Mouse (Mus musculus) heart, embryonic 14.5 days (tissue): ENCODE results near the gene Magi2. TPM values are rescaled to one million over a fixed set of nuclear protein-coding genes. Genes with fewer than 3 reads are reported as not detected.

ENCODE experiments used
- ATAC-seq: fragments of 200-750 bp; cut with Nextera tagmentation; 2 replicates; pipeline ENCODE4 v1.8.0; 2017; ENCODE audit warnings: low read depth, moderate TSS enrichment; ENCODE audit not compliant: insufficient number of reproducible peaks, insufficient read depth, low FRiP score
- H3K27ac ChIP-seq, 2 experiments: fragments of 200-500 bp in 1 of 2; fragments of 300-500 bp in 1 of 2; sonication (generic) in 1 of 2; replicated peaks in 1 of 2; 2 replicates each; pipeline ENCODE4 v1.5.1; 2012 to 2014; ENCODE audit warnings: low read depth in 2 of 2, low read length in 2 of 2, control low read depth in 1 of 2, mild to moderate bottlenecking in 1 of 2, mixed read lengths in 1 of 2; ENCODE audit not compliant: control insufficient read depth in 1 of 2, insufficient read depth in 1 of 2
- H3K27me3 ChIP-seq: fragments of 300-500 bp; sonication (generic); 2 replicates; pipeline ENCODE4 v1.6.1; 2014; ENCODE audit warnings: mild to moderate bottlenecking, low read length, control low read depth; ENCODE audit not compliant: control insufficient read depth, insufficient read depth
- H3K36me3 ChIP-seq: fragments of 300-500 bp; sonication (generic); 2 replicates; pipeline ENCODE4 v1.6.1; 2014; ENCODE audit warnings: mild to moderate bottlenecking, control low read depth, low read length, mixed read lengths; ENCODE audit not compliant: control insufficient read depth, insufficient read depth
- H3K4me1 ChIP-seq, 2 experiments: fragments of 200-500 bp in 1 of 2; fragments of 300-500 bp in 1 of 2; sonication (generic) in 1 of 2; 2 replicates each; pipeline ENCODE4 v1.6.1; 2012 to 2014; ENCODE audit warnings: low read length in 2 of 2, control low read depth in 1 of 2, mixed read lengths in 1 of 2; ENCODE audit not compliant: control insufficient read depth in 2 of 2, insufficient read depth in 2 of 2
- H3K4me2 ChIP-seq: fragments of 300-500 bp; sonication (generic); 2 replicates; pipeline ENCODE4 v1.6.1; 2014; ENCODE audit warnings: mild to moderate bottlenecking, low read length
- H3K4me3 ChIP-seq, 2 experiments: fragments of 200-500 bp in 1 of 2; fragments of 300-500 bp in 1 of 2; sonication (generic) in 1 of 2; 2 replicates each; pipeline ENCODE4 v1.5.1; 2012 to 2014; ENCODE audit warnings: low read length in 2 of 2, mild to moderate bottlenecking in 2 of 2, control low read depth in 1 of 2, low read depth in 1 of 2, moderate library complexity in 1 of 2; ENCODE audit not compliant: control insufficient read depth in 1 of 2, insufficient read depth in 1 of 2
- H3K9ac ChIP-seq: fragments of 300-500 bp; sonication (generic); 2 replicates; pipeline ENCODE4 v1.6.1; 2014; ENCODE audit warnings: mild to moderate bottlenecking, low read length
- H3K9me3 ChIP-seq: fragments of 300-500 bp; sonication (generic); 2 replicates; pipeline ENCODE4 v1.6.1; 2016; ENCODE audit warnings: low read length, control low read depth; ENCODE audit not compliant: control insufficient read depth
- WGBS: fragments of 180-500 bp; shearing (Covaris S2); extraction: QIAGEN DNeasy Blood & Tissue Kit; methylation state at CpG from one replicate; pipeline ENCODE4 v1.1.7; 2014; 5-methylcytosine and 5-hydroxymethylcytosine counted together
- polyA plus RNA-seq: library from polyadenylated mRNA; unstranded; fragments of >200 nt; fragmentation: Nextera tagmentation; extraction: Ambion mirVana; gene quantifications from 2 replicates; pipeline ENCODE4 v1.2.1, GENCODE M21; 2014

The Magi2 gene
- polyA plus RNA-seq, 1 experiment from 2014 or later, result 3.4 TPM

GRCm38 (mm10) chr5:20622417-20622816, 1395.6 kb downstream of the Magi2 start:
- H3K27ac ChIP-seq, result no peak overlapping the region
- no peak for ATAC-seq
- no peaks in the 10 kb centered on the region for H3K9me3 ChIP-seq
- no peaks in the 10 kb centered on the region for H3K4me1 ChIP-seq
- WGBS, result 75% methylated on average over 3 of the region's 3 CpGs
- H3K4me2 ChIP-seq, result no peak overlapping the region
- no peak overlapping the region for H3K4me3 ChIP-seq
- no peak overlapping the region for H3K9ac ChIP-seq
- no peaks in the 10 kb centered on the region for H3K36me3 ChIP-seq
- no peaks in the 10 kb centered on the region for H3K27me3 ChIP-seq

GRCm38 (mm10) chr5:20622837-20623573, 1396.2 kb downstream of the Magi2 start:
- H3K4me2 ChIP-seq, result no peak overlapping the region
- no peaks in the 10 kb centered on the region for H3K4me1 ChIP-seq
- no peak overlapping the region for H3K27ac ChIP-seq
- no peaks in the 10 kb centered on the region for H3K36me3 ChIP-seq
- H3K4me3 ChIP-seq, result no peak overlapping the region
- no peaks in the 10 kb centered on the region for H3K27me3 ChIP-seq
- no peaks in the 10 kb centered on the region for H3K9me3 ChIP-seq
- WGBS, result 69% methylated on average over 10 of the region's 10 CpGs
- H3K9ac ChIP-seq, result no peak overlapping the region
- no peak for ATAC-seq

- H3K4me2 ChIP-seq, result no peak overlapping the region
- H3K36me3 ChIP-seq, result no peaks in the 10 kb centered on the region
- no peaks in the 10 kb centered on the region for H3K27me3 ChIP-seq
- no peak for ATAC-seq
- 34% methylated on average over 2 of the region's 2 CpGs for WGBS
- no peaks in the 10 kb centered on the region for H3K4me1 ChIP-seq
- H3K9me3 ChIP-seq, result no peaks in the 10 kb centered on the region
- no peak overlapping the region for H3K4me3 ChIP-seq
- H3K9ac ChIP-seq, result no peak overlapping the region
- no peak overlapping the region for H3K27ac ChIP-seq
Observed at GRCm38 (mm10) chr5:20625117-20625516, 1398.3 kb downstream of the Magi2 start.

- ATAC-seq, result no peak
- Histone ChIP-seq H3K4me2 (no peak overlapping the region), H3K4me3 (no peak overlapping the region), H3K9me3 (no peaks in the 10 kb centered on the region), H3K27me3 (no peaks in the 10 kb centered on the region), H3K4me1 (no peaks in the 10 kb centered on the region), H3K36me3 (no peaks in the 10 kb centered on the region), H3K9ac (no peak overlapping the region), H3K27ac (no peak overlapping the region)
- 64% methylated on average over 4 of the region's 4 CpGs for WGBS
Observed at GRCm38 (mm10) chr5:20628954-20629601, 1402.2 kb downstream of the Magi2 start.

- no peaks in the 10 kb centered on the region for H3K36me3 ChIP-seq
- ATAC-seq, result no peak
- H3K27ac ChIP-seq, result no peak overlapping the region
- H3K4me1 ChIP-seq, result no peaks in the 10 kb centered on the region
- no peak overlapping the region for H3K4me3 ChIP-seq
- no peaks in the 10 kb centered on the region for H3K27me3 ChIP-seq
- H3K4me2 ChIP-seq, result no peak overlapping the region
- 85% methylated on average over 14 of the region's 14 CpGs for WGBS
- H3K9me3 ChIP-seq, result no peaks in the 10 kb centered on the region
- no peak overlapping the region for H3K9ac ChIP-seq
Observed at GRCm38 (mm10) chr5:20634046-20634769, 1407.4 kb downstream of the Magi2 start.

GRCm38 (mm10) chr5:20634822-20635221, 1408.0 kb downstream of the Magi2 start:
- Histone ChIP-seq H3K9ac (no peak overlapping the region), H3K4me1 (no peaks in the 10 kb centered on the region), H3K4me2 (no peak overlapping the region), H3K9me3 (no peaks in the 10 kb centered on the region), H3K4me3 (no peak overlapping the region), H3K27ac (no peak overlapping the region), H3K27me3 (no peaks in the 10 kb centered on the region), H3K36me3 (no peaks in the 10 kb centered on the region)
- 65% methylated on average over 8 of the region's 8 CpGs for WGBS
- ATAC-seq, result no peak

- Histone ChIP-seq H3K27ac (no peak overlapping the region), H3K27me3 (no peaks in the 10 kb centered on the region; the same call in 1 of the 2 replicates), H3K36me3 (no peaks in the 10 kb centered on the region), H3K4me3 (no peak overlapping the region), H3K4me2 (no peak overlapping the region), H3K4me1 (no peaks in the 10 kb centered on the region), H3K9ac (no peak overlapping the region), H3K9me3 (no peaks in the 10 kb centered on the region)
- 72% methylated on average over 5 of the region's 5 CpGs for WGBS
- ATAC-seq, result no peak
Observed at GRCm38 (mm10) chr5:20637300-20637989, 1410.6 kb downstream of the Magi2 start.
